Mouse (Mus musculus) G1E (cell line): ENCODE measurements at regions not wholly inside any gene's neighbourhood (a gene's known extent, or its start where the extent isn't known, plus 50 kb on each side); places are given as distances from the start of the nearest gene placed in this dataset.

ENCODE experiments used
- CTCF ChIP-seq: IDR thresholded peaks from 2 replicates; pipeline ENCODE4 v1.5.1; 2012; ENCODE audit warnings: low read depth, low read length, inconsistent platforms, mixed read lengths
- GATA1 ChIP-seq: IDR thresholded peaks from 2 replicates; pipeline ENCODE4 v1.6.1; 2012; ENCODE audit warnings: borderline replicate concordance, low read length, inconsistent platforms, mixed read lengths
- GATA2 ChIP-seq: IDR thresholded peaks from 2 replicates; pipeline ENCODE4 v1.6.1; 2012; ENCODE audit warnings: low read depth, low read length, inconsistent platforms, borderline replicate concordance
- POLR2AphosphoS5 ChIP-seq: IDR thresholded peaks from 2 replicates; pipeline ENCODE4 v1.6.1; 2012; ENCODE audit warnings: low read depth, low read length, inconsistent platforms; ENCODE audit not compliant: insufficient replicate concordance
- TAL1 ChIP-seq: conservative IDR thresholded peaks from 2 replicates; pipeline ENCODE4 v1.6.1; 2012; ENCODE audit warnings: low read depth, low read length, inconsistent platforms, mixed read lengths

DNA sequence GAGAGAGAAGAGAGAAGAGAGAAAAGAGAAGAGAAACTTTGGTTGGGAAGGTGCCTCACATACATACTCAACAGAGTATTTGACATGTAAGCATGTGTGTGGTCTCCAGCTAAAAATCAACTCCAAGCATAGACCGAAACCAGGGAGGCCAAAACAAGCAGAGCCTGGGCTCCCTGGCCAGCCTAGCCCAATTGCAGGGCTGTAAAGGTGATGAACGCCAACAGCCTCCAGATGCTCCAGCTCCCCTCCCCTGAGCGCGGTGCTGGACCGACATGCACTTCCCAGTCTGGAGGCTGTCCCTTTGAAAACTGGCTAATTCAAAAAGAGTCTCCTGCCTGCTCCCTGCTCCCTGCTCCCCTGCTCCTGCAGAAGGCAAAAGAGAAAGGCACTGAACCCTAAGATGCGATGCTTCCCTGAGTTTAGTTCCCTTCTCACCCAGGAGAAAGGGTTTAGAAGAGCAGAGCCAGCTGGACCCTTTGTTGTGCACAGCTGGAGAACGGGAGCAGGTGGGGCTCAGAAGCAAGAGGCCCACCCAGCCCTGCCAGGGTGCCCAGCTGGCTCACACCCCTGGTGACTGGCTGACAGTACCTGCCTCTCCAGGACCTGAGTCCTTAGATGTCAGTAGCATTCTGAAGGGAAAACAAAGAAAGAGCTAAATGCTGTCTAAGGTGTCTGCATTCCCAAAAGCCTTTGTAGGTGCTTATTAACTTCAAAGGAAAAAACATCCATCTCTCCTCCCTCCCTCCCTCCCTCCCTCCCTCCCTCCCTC is 255.2 kb upstream of the Arid1b start:
- TF ChIP-seq GATA2 (no peak), GATA1 (no peak), CTCF (no peak), TAL1 (no peak), POLR2AphosphoS5 (no peak)
